Mouse (Mus musculus): ENCODE data around the gene 3110021N24Rik. TPM values are rescaled to one million over a fixed set of nuclear protein-coding genes. Genes with fewer than 3 reads are reported as not detected.
"Not testable (repeated sequence)": the region's sequence is repeated elsewhere in the genome, so short reads cannot be mapped to it uniquely, and the experiment has no call there.

Gene 3110021N24Rik
- 1.5 and 1.7 TPM in 2 replicates for polyA plus RNA-seq (2016; fragmentation: Nextera tagmentation; extraction: Ambion mirVana)

- no peak within 1 kb of the TSS for H3K27ac ChIP-seq (replicated peaks)
- H3K27me3 ChIP-seq: no peaks in the 10 kb centered on the region
- no peak within 1 kb of the TSS for H3K9ac ChIP-seq (replicated peaks)
- H3K4me2 ChIP-seq (replicated peaks): no peak within 1 kb of the TSS
- no peak for ATAC-seq (ENCODE audit: low FRiP score, low read depth)
- peaks cover 4% of the 10 kb centered on the region; the same call in 1 of the 2 replicates for H3K36me3 ChIP-seq
- no peaks in the 10 kb centered on the region for H3K9me3 ChIP-seq
- no peaks in the 10 kb centered on the region for H3K4me1 ChIP-seq
- 88% methylated on average over 5 of the region's 5 CpGs for WGBS
- no peak within 1 kb of the TSS for H3K4me3 ChIP-seq
Measured at GRCm38 (mm10) chr4:108719349-108719748, at the start of gene 3110021N24Rik. Gene 3110021N24Rik (plus strand): TSS chr4:108719649.

- Histone ChIP-seq H3K36me3 (peaks cover 3% of the 10 kb centered on the region; the same call in 1 of the 2 replicates), H3K9ac (replicated peaks) (no peak overlapping the region), H3K4me2 (replicated peaks) (no peak overlapping the region), H3K27ac (replicated peaks) (no peak overlapping the region), H3K4me3 (no peak overlapping the region), H3K9me3 (no peaks in the 10 kb centered on the region), H3K4me1 (no peaks in the 10 kb centered on the region), H3K27me3 (no peaks in the 10 kb centered on the region)
- 39% methylated on average over 3 of the region's 3 CpGs for WGBS
- ATAC-seq (ENCODE audit: low FRiP score, low read depth): no peak
Measured at GRCm38 (mm10) chr4:108686156-108686555, 33.3 kb upstream of the 3110021N24Rik start.

- not testable (repeated sequence) for H3K27me3 ChIP-seq; H3K4me1 ChIP-seq; H3K27ac ChIP-seq (replicated peaks); H3K9ac ChIP-seq (replicated peaks); H3K4me3 ChIP-seq; H3K4me2 ChIP-seq (replicated peaks); ATAC-seq (ENCODE audit: low FRiP score, low read depth); H3K9me3 ChIP-seq
- 83% methylated on average over 6 of the region's 7 CpGs for WGBS
- peaks cover 10% of the 10 kb centered on the region for H3K36me3 ChIP-seq
Measured at GRCm38 (mm10) chr4:108687098-108687497, 32.4 kb upstream of the 3110021N24Rik start.

GRCm38 (mm10) chr4:108690479-108690878 lies 29.0 kb upstream of the 3110021N24Rik start:
- H3K4me3 ChIP-seq: no peak overlapping the region
- H3K36me3 ChIP-seq: peaks cover 13% of the 10 kb centered on the region
- no peaks in the 10 kb centered on the region for H3K9me3 ChIP-seq
- H3K4me1 ChIP-seq: no peaks in the 10 kb centered on the region
- WGBS: 98% methylated on average over 3 of the region's 3 CpGs
- H3K9ac ChIP-seq (replicated peaks): no peak overlapping the region
- H3K27ac ChIP-seq (replicated peaks): no peak overlapping the region
- H3K27me3 ChIP-seq: no peaks in the 10 kb centered on the region
- H3K4me2 ChIP-seq (replicated peaks): no peak overlapping the region
- ATAC-seq (ENCODE audit: low FRiP score, low read depth): no peak

GRCm38 (mm10) chr4:108691469-108691868 lies 28.0 kb upstream of the 3110021N24Rik start:
- Histone ChIP-seq H3K27ac (replicated peaks) (no peak overlapping the region), H3K4me2 (replicated peaks) (no peak overlapping the region), H3K36me3 (peaks cover 13% of the 10 kb centered on the region), H3K4me1 (no peaks in the 10 kb centered on the region), H3K4me3 (no peak overlapping the region), H3K9me3 (no peaks in the 10 kb centered on the region), H3K9ac (replicated peaks) (no peak overlapping the region), H3K27me3 (no peaks in the 10 kb centered on the region)
- no peak for ATAC-seq (ENCODE audit: low FRiP score, low read depth)

- 55% methylated on average over 3 of the region's 3 CpGs for WGBS
- Histone ChIP-seq H3K4me2 (replicated peaks) (no peak overlapping the region), H3K9me3 (no peaks in the 10 kb centered on the region), H3K27me3 (no peaks in the 10 kb centered on the region), H3K4me3 (no peak overlapping the region), H3K4me1 (no peaks in the 10 kb centered on the region), H3K36me3 (0 out of 2 replicates have a peak, but pooled peaks cover 4% of the 10 kb centered on the region), H3K27ac (replicated peaks) (no peak overlapping the region), H3K9ac (replicated peaks) (no peak overlapping the region)
- ATAC-seq (ENCODE audit: low FRiP score, low read depth): no peak
Measured at GRCm38 (mm10) chr4:108696934-108697333, 22.5 kb upstream of the 3110021N24Rik start.

GRCm38 (mm10) chr4:108708209-108708608 lies 11.2 kb upstream of the 3110021N24Rik start:
- H3K9me3 ChIP-seq: no peaks in the 10 kb centered on the region
- no peak overlapping the region for H3K27ac ChIP-seq (replicated peaks)
- no peaks in the 10 kb centered on the region for H3K27me3 ChIP-seq
- H3K4me2 ChIP-seq (replicated peaks): no peak overlapping the region
- 86% methylated on average over 5 of the region's 5 CpGs for WGBS
- no peak overlapping the region for H3K4me3 ChIP-seq
- H3K36me3 ChIP-seq: no peaks in the 10 kb centered on the region
- no peak for ATAC-seq (ENCODE audit: low FRiP score, low read depth)
- no peak overlapping the region for H3K9ac ChIP-seq (replicated peaks)
- no peaks in the 10 kb centered on the region for H3K4me1 ChIP-seq

GRCm38 (mm10) chr4:108721245-108721784 lies 1.9 kb downstream of the 3110021N24Rik start:
- H3K36me3 ChIP-seq: peaks cover 7% of the 10 kb centered on the region
- H3K9ac ChIP-seq (replicated peaks): no peak overlapping the region
- H3K27me3 ChIP-seq: no peaks in the 10 kb centered on the region
- H3K27ac ChIP-seq (replicated peaks): no peak overlapping the region
- H3K4me3 ChIP-seq: no peak overlapping the region
- no peaks in the 10 kb centered on the region for H3K4me1 ChIP-seq
- no peak for ATAC-seq (ENCODE audit: low FRiP score, low read depth)
- no peaks in the 10 kb centered on the region for H3K9me3 ChIP-seq
- H3K4me2 ChIP-seq (replicated peaks): no peak overlapping the region
- WGBS: 90% methylated on average over 3 of the region's 3 CpGs

GRCm38 (mm10) chr4:108724102-108724501 lies 4.7 kb downstream of the 3110021N24Rik start:
- H3K9ac ChIP-seq (replicated peaks): no peak overlapping the region
- 95% methylated on average over 2 of the region's 2 CpGs for WGBS
- H3K27me3 ChIP-seq: no peaks in the 10 kb centered on the region
- H3K4me1 ChIP-seq: no peaks in the 10 kb centered on the region
- no peak overlapping the region for H3K4me2 ChIP-seq (replicated peaks)
- H3K27ac ChIP-seq (replicated peaks): no peak overlapping the region
- peaks cover 7% of the 10 kb centered on the region for H3K36me3 ChIP-seq
- no peak for ATAC-seq (ENCODE audit: low FRiP score, low read depth)
- H3K4me3 ChIP-seq: no peak overlapping the region
- H3K9me3 ChIP-seq: no peaks in the 10 kb centered on the region

- no peaks in the 10 kb centered on the region for H3K27me3 ChIP-seq
- WGBS: 85% methylated on average over 1 of the region's 1 CpGs
- peaks cover 4% of the 10 kb centered on the region for H3K36me3 ChIP-seq
- no peaks in the 10 kb centered on the region for H3K9me3 ChIP-seq
- H3K4me2 ChIP-seq (replicated peaks): no peak overlapping the region
- no peak overlapping the region for H3K4me3 ChIP-seq
- H3K27ac ChIP-seq (replicated peaks): no peak overlapping the region
- H3K9ac ChIP-seq (replicated peaks): no peak overlapping the region
- peaks cover 6% of the 10 kb centered on the region; the same call in 1 of the 2 replicates for H3K4me1 ChIP-seq
- no peak for ATAC-seq (ENCODE audit: low FRiP score, low read depth)
Measured at GRCm38 (mm10) chr4:108730450-108730849, 11.0 kb downstream of the 3110021N24Rik start.

GRCm38 (mm10) chr4:108731582-108731981 lies 12.1 kb downstream of the 3110021N24Rik start:
- Histone ChIP-seq H3K27ac (replicated peaks) (no peak overlapping the region), H3K4me3 (no peak overlapping the region), H3K36me3 (peaks cover 3% of the 10 kb centered on the region; the same call in 1 of the 2 replicates), H3K4me2 (replicated peaks) (no peak overlapping the region), H3K4me1 (peaks cover 6% of the 10 kb centered on the region; the same call in 1 of the 2 replicates), H3K27me3 (no peaks in the 10 kb centered on the region), H3K9ac (replicated peaks) (no peak overlapping the region), H3K9me3 (no peaks in the 10 kb centered on the region)
- WGBS: 29% methylated on average over 3 of the region's 3 CpGs
- ATAC-seq (ENCODE audit: low FRiP score, low read depth): no peak

GRCm38 (mm10) chr4:108746160-108746873 lies 26.9 kb downstream of the 3110021N24Rik start:
- Histone ChIP-seq H3K4me3 (no peak overlapping the region), H3K4me1 (no peaks in the 10 kb centered on the region), H3K27ac (replicated peaks) (no peak overlapping the region), H3K4me2 (replicated peaks) (no peak overlapping the region), H3K36me3 (no peaks in the 10 kb centered on the region), H3K9me3 (no peaks in the 10 kb centered on the region), H3K9ac (replicated peaks) (no peak overlapping the region), H3K27me3 (no peaks in the 10 kb centered on the region)
- ATAC-seq (ENCODE audit: low FRiP score, low read depth): no peak
- 95% methylated on average over 3 of the region's 3 CpGs for WGBS
